Mouse (Mus musculus) testis, adult 2 months (tissue): ENCODE measurements around the gene Mageb3. TPM values are rescaled to one million over a fixed set of nuclear protein-coding genes. Genes with fewer than 3 reads are reported as not detected.

Source experiments
- H3K27ac ChIP-seq: fragments of 200-500 bp; 2 replicates; pipeline ENCODE4 v1.5.1; 2012; ENCODE audit warnings: low read depth, low read length; ENCODE audit not compliant: control insufficient read depth, insufficient read depth
- H3K27me3 ChIP-seq: fragments of 200-500 bp; 2 replicates; pipeline ENCODE4 v1.6.1; 2012; ENCODE audit warnings: mild to moderate bottlenecking, low read length, moderate library complexity; ENCODE audit not compliant: control insufficient read depth, insufficient read depth
- H3K36me3 ChIP-seq: fragments of 200-500 bp; 2 replicates; pipeline ENCODE4 v1.6.1; 2012; ENCODE audit warnings: mild to moderate bottlenecking, low read length; ENCODE audit not compliant: control insufficient read depth, insufficient read depth
- H3K4me1 ChIP-seq: fragments of 200-500 bp; 2 replicates; pipeline ENCODE4 v1.6.1; 2012; ENCODE audit warnings: low read length; ENCODE audit not compliant: control insufficient read depth, insufficient read depth
- H3K4me3 ChIP-seq: fragments of 200-500 bp; 2 replicates; pipeline ENCODE4 v1.5.1; 2012; ENCODE audit warnings: low read depth, mild to moderate bottlenecking, low read length, moderate library complexity, mixed read lengths; ENCODE audit not compliant: control insufficient read depth
- CTCF ChIP-seq: fragments of 200-500 bp; IDR thresholded peaks from 2 replicates; pipeline ENCODE4 v1.5.1; 2012; ENCODE audit warnings: low read depth, mild to moderate bottlenecking, inconsistent platforms, low read length, moderate library complexity; ENCODE audit not compliant: control insufficient read depth, insufficient read depth, insufficient replicate concordance
- POLR2A ChIP-seq: fragments of 200-500 bp; IDR thresholded peaks from 2 replicates; pipeline ENCODE4 v1.6.1; 2012; ENCODE audit warnings: low read depth, mild to moderate bottlenecking, inconsistent platforms, low read length, moderate library complexity; ENCODE audit not compliant: control insufficient read depth
- polyA plus RNA-seq: library from polyadenylated mRNA; depleted of rRNA; stranded (reverse); fragments of >200 nt; gene quantifications from 2 replicates; pipeline ENCODE4 v1.2.3, GENCODE M21; 2012; rRNA removed

Gene Mageb3
- polyA plus RNA-seq, 1 experiment, result 5.6 TPM

DNA sequence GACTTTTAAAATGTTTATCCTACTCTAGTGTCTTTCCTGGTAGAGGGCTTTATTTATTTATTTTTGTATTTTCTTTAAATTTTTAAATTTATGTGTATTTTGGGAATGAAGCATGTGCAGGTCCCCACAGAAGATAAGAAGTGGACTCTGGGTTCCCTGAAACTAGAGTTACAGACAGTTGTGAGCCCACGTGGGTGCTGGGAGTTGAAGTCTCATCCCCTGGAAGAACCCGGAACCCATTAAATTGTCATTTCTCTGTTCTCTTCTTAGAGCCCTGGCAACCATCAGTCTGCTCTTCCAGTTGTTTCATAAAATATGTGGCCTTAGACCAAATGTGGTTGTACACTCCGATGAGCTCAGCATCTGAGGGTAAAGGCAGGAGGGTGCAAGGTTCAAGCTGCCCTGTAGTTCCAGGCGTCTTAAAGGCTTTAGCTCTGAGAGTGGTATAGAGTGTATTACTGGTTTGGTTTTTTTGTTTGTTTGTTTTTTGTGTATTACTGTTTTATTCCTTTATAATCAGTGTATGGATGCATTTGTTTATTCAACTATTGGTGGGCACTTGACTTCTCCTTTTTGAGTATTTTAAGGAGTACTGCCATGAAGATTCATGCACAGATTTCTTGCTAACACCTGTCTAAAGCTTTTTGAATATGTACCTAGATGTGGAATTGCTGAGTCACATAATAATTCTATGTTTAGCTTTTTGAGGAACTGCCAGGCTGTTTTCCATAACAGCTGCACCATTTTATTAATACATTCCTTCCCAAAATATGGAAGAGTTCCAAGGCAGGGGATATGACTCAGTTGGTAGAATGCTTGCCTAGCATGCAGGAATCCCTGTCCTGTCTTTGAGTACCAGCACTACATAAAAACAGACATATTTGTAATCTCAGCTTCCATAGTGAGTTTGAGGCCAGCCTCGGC, 39.6 kb downstream of the Mageb3 start:
- Histone ChIP-seq H3K36me3 (peaks cover 2% of the 10 kb centered on the region; the same call in 1 of the 2 replicates), H3K4me3 (no peak overlapping the region), H3K27me3 (no peaks in the 10 kb centered on the region), H3K27ac (no peak overlapping the region), H3K4me1 (no peaks in the 10 kb centered on the region)
- no peak for TF ChIP-seq CTCF
- no peak for TF ChIP-seq POLR2A

DNA sequence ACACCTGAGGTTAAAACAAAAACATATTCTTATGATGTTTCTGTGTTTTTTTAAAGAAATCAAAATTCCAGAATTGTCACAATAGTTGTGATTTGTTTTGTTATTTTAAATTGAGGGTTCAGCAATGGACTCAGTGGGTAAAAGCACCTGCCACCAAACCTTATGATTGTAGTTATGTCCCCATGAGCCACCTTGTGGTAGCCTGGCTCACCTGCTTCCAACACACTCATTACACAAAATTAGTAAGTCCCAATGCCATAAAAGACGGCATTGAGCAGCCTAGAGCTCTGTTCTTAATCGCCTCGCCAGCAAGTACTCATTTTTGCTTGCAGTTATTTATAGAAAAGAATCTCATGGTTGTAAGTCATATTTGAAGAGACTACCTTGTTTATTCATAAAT, 45.9 kb downstream of the Mageb3 start:
- H3K27me3 ChIP-seq, result no peaks in the 10 kb centered on the region
- H3K36me3 ChIP-seq, result peaks cover 2% of the 10 kb centered on the region
- H3K27ac ChIP-seq, result no peak overlapping the region
- no peak for TF ChIP-seq POLR2A
- no peak for TF ChIP-seq CTCF
- no peaks in the 10 kb centered on the region for H3K4me1 ChIP-seq
- H3K4me3 ChIP-seq, result no peak overlapping the region

Other genes starting within 250 kb of the Mageb3 start
- 1.6 and 2.0 TPM in 2 replicates for gene Frmd5, start 149.0 kb downstream of the Mageb3 start, polyA plus RNA-seq
- 17.8 and 19.6 TPM in 2 replicates for gene Casc4, start 89.1 kb downstream of the Mageb3 start, polyA plus RNA-seq
- 11.2 and 14.1 TPM in 2 replicates for gene Ctdspl2, start 91 bp downstream of the Mageb3 start, polyA plus RNA-seq
- gene Eif3j1, start 72.5 kb upstream of the Mageb3 start, polyA plus RNA-seq, result 8.9 and 9.4 TPM in 2 replicates
- gene Spg11, start 162.3 kb upstream of the Mageb3 start, polyA plus RNA-seq, result 6.4 and 8.0 TPM in 2 replicates
- 35.8 and 163 TPM in 2 replicates for gene B2m, start 191.6 kb upstream of the Mageb3 start, polyA plus RNA-seq
- gene Trim69, start 204.6 kb upstream of the Mageb3 start, polyA plus RNA-seq, result 108 and 122 TPM in 2 replicates
- gene Patl2, start 230.1 kb upstream of the Mageb3 start, polyA plus RNA-seq, result 0.40 and 0.86 TPM in 2 replicates
- 1.3 and 1.6 TPM in 2 replicates for gene Terb2, start 230.2 kb upstream of the Mageb3 start, polyA plus RNA-seq